21 mouse cellular contexts compared by ENCODE assay signal in genomic region chr3:27670416-27670815, GRCm38 (mm10). TPM values are rescaled to one million over a fixed set of nuclear protein-coding genes. Genes with fewer than 3 reads are reported as not detected.
DNase-seq lines count a peak whose midpoint lies in the region; ATAC-seq and TF ChIP-seq lines count a peak whose summit lies in the region.
"Had no signal": no experiment of that assay in that cellular context is flagged by ENCODE, and none has a peak within 500 bp of the region (broad histone marks: within the 10 kb centered on the region; RNA-seq: fewer than 3 reads in every experiment).

No protein-coding gene starts in this region.

- H3K4me1 ChIP-seq in heart, embryonic 10.5 days = peaks cover 85% of the 10 kb centered on the region
- H3K4me1 ChIP-seq in lung, embryonic 14.5 days (ENCODE audit: insufficient read depth) = peaks cover 10% of the 10 kb centered on the region
- peaks cover 4% of the 10 kb centered on the region; the same call in 1 of the 2 replicates for H3K4me1 ChIP-seq in embryonic facial prominence, embryonic 11.5 days (ENCODE audit: control insufficient read depth, insufficient read depth, low read length)
- peaks cover 42% of the 10 kb centered on the region for H3K4me1 ChIP-seq in limb, embryonic 10.5 days
- H3K4me1 ChIP-seq: megakaryocyte, embryonic 14.5 days had no signal

- DNase-seq in heart, embryonic 10.5 days (ENCODE audit: low spot score) = no peak
- no peak for DNase-seq in heart, postnatal 14 days
- no peak for DNase-seq in lung, embryonic 14.5 days
- DNase-seq in lung, postnatal 36 days = no peak
- DNase-seq in embryonic facial prominence, embryonic 11.5 days (ENCODE audit: low spot score) = peak; percentile 80
- DNase-seq in limb, embryonic 10.5 days (ENCODE audit: low spot score) = peak; percentile 39
- no peak for DNase-seq in adrenal gland, postnatal 10 days
- no peak for DNase-seq in ovary, postnatal 10 days (ENCODE audit: low spot score)
- DNase-seq: cerebellum, adult 9-10 months; gastrocnemius, postnatal 25 days; liver, embryonic 13.5 days; right cerebral cortex, postnatal 14 days; thymus, postnatal 25 days had no signal

- no peak overlapping the region for H3K9ac ChIP-seq in lung, embryonic 14.5 days
- no peak overlapping the region for H3K9ac ChIP-seq in embryonic facial prominence, embryonic 11.5 days (replicated peaks; ENCODE audit: low read length)
- H3K9ac ChIP-seq: hindbrain, embryonic 13.5 days; limb, embryonic 12.5 days; liver, embryonic 13.5 days; neural tube, embryonic 12.5 days had no signal

- no peak for TF ChIP-seq CTCF in lung, embryonic 14.5 days (IDR thresholded peaks at IDR 0.05; ENCODE audit: low read depth)

- H3K4me3 ChIP-seq in heart, embryonic 10.5 days = 0 out of 2 replicates have a peak overlapping the region, but pooled peaks have one; percentile 3
- no peak overlapping the region for H3K4me3 ChIP-seq in lung, embryonic 14.5 days (ENCODE audit: low read depth, low read length)
- no peak overlapping the region for H3K4me3 ChIP-seq in embryonic facial prominence, embryonic 11.5 days (ENCODE audit: low read depth, low read length)
- no peak overlapping the region for H3K4me3 ChIP-seq in limb, embryonic 10.5 days
- H3K4me3 ChIP-seq: forebrain, embryonic 10.5 days; hindbrain, embryonic 13.5 days; left cerebral cortex, adult 2 months; limb, embryonic 12.5 days; liver, embryonic 13.5 days; megakaryocyte, embryonic 14.5 days; neural tube, embryonic 12.5 days had no signal

- H3K36me3 ChIP-seq in heart, embryonic 10.5 days = no peaks in the 10 kb centered on the region
- no peaks in the 10 kb centered on the region for H3K36me3 ChIP-seq in lung, embryonic 14.5 days (ENCODE audit: insufficient read depth)
- no peaks in the 10 kb centered on the region for H3K36me3 ChIP-seq in embryonic facial prominence, embryonic 11.5 days (replicated peaks; ENCODE audit: control insufficient read depth, insufficient read depth, low read depth, low read length)
- H3K36me3 ChIP-seq in limb, embryonic 10.5 days = no peaks in the 10 kb centered on the region
- H3K36me3 ChIP-seq: forebrain, embryonic 10.5 days; hindbrain, embryonic 13.5 days; limb, embryonic 12.5 days; liver, embryonic 13.5 days; neural tube, embryonic 12.5 days had no signal

- no peak for ATAC-seq in lung, embryonic 14.5 days (ENCODE audit: insufficient read depth)
- ATAC-seq in embryonic facial prominence, embryonic 11.5 days (replicated peaks; ENCODE audit: insufficient number of reproducible peaks, low FRiP score, low TSS enrichment, low read depth) = no peak
- ATAC-seq: intestine, embryonic 16.5 days had no signal

- H3K27me3 ChIP-seq in heart, embryonic 10.5 days (ENCODE audit: insufficient read depth, poor library complexity, severe bottlenecking) = no peaks in the 10 kb centered on the region
- no peaks in the 10 kb centered on the region for H3K27me3 ChIP-seq in lung, embryonic 14.5 days (ENCODE audit: insufficient read depth, low read length)
- no peaks in the 10 kb centered on the region for H3K27me3 ChIP-seq in embryonic facial prominence, embryonic 11.5 days (ENCODE audit: control insufficient read depth, insufficient read depth, low read length)
- H3K27me3 ChIP-seq in limb, embryonic 10.5 days (ENCODE audit: low read depth, poor library complexity, severe bottlenecking) = no peaks in the 10 kb centered on the region
- H3K27me3 ChIP-seq: hindbrain, embryonic 13.5 days; limb, embryonic 12.5 days; liver, embryonic 13.5 days; megakaryocyte, embryonic 14.5 days; neural tube, embryonic 12.5 days had no signal

- peak overlapping the region; percentile 78 for H3K27ac ChIP-seq in heart, embryonic 10.5 days
- peak overlapping the region; percentile 21; the same call in 1 of the 2 replicates for H3K27ac ChIP-seq in lung, embryonic 14.5 days (ENCODE audit: low read depth)
- H3K27ac ChIP-seq in embryonic facial prominence, embryonic 11.5 days (replicated peaks; ENCODE audit: low read depth, low read length) = no peak overlapping the region
- H3K27ac ChIP-seq in limb, embryonic 10.5 days = no peak overlapping the region
- H3K27ac ChIP-seq: forebrain, embryonic 10.5 days; hindbrain, embryonic 13.5 days; kidney, postnatal 0 days; left cerebral cortex, adult 2 months; limb, embryonic 12.5 days; liver, embryonic 13.5 days; neural tube, embryonic 12.5 days had no signal

- WGBS in heart, embryonic 10.5 days = 38% methylated on average over 12 of the region's 12 CpGs
- 51% methylated on average over 12 of the region's 12 CpGs for WGBS in lung, embryonic 14.5 days
- 38% methylated on average over 12 of the region's 12 CpGs for WGBS in embryonic facial prominence, embryonic 11.5 days
- 43% methylated on average over 12 of the region's 12 CpGs for whole genome bisulfite sequencing in limb, embryonic 10.5 days

- H3K4me2 ChIP-seq in lung, embryonic 14.5 days = no peak overlapping the region
- no peak overlapping the region for H3K4me2 ChIP-seq in embryonic facial prominence, embryonic 11.5 days (ENCODE audit: low read depth, low read length)
- H3K4me2 ChIP-seq: hindbrain, embryonic 13.5 days; limb, embryonic 12.5 days; liver, embryonic 13.5 days; neural tube, embryonic 12.5 days had no signal

- intact Hi-C loops in heart, postnatal 14 days (cut with DNase I) = loop anchor here (5.0 kb wide), 1 partner anchor 37 kb away; no protein-coding TSS in a partner anchor

- H3K9me3 ChIP-seq in heart, embryonic 10.5 days = no peaks in the 10 kb centered on the region
- no peaks in the 10 kb centered on the region for H3K9me3 ChIP-seq in lung, embryonic 14.5 days (ENCODE audit: low read depth, low read length)
- H3K9me3 ChIP-seq in embryonic facial prominence, embryonic 11.5 days (replicated peaks; ENCODE audit: control insufficient read depth, low read length) = no peaks in the 10 kb centered on the region
- no peaks in the 10 kb centered on the region for H3K9me3 ChIP-seq in limb, embryonic 10.5 days (replicated peaks)
- H3K9me3 ChIP-seq: forebrain, embryonic 10.5 days; hindbrain, embryonic 13.5 days; limb, embryonic 12.5 days; liver, embryonic 13.5 days; megakaryocyte, embryonic 14.5 days; neural tube, embryonic 12.5 days had no signal

RNA-seq across cellular contexts. Expression of gene Fndc3b, which starts 40.7 kb away (rescaled TPM):
- polyA plus RNA-seq in heart, embryonic 10.5 days (2016; fragmentation: Nextera tagmentation; extraction: Ambion mirVana) = 21.9 and 26.0 TPM in 2 replicates
- total RNA-seq in heart, postnatal 14 days (2021) = 10 to 100 TPM; 73.2 to 79.0 TPM
- polyA plus RNA-seq in lung, embryonic 14.5 days (2014; fragmentation: Nextera tagmentation; extraction: Ambion mirVana) = 35.7 and 37.1 TPM in 2 replicates
- 10.5 and 12.7 TPM in 2 replicates for polyA plus RNA-seq in embryonic facial prominence, embryonic 11.5 days (2014; fragmentation: Nextera tagmentation; extraction: Ambion mirVana)
- 8.5 and 9.7 TPM in 2 replicates for polyA plus RNA-seq in limb, embryonic 10.5 days (2016; fragmentation: Nextera tagmentation; extraction: Ambion mirVana)
- total RNA-seq in adrenal gland, postnatal 10 days (2021) = 10 to 100 TPM; 80.0 to 81.2 TPM

Comparison
In these comparisons a context has a peak if more than half of its experiments do, and no peak if none do; other contexts are left out.
1. DNase-seq: peak in embryonic facial prominence, embryonic 11.5 days (single experiment) and limb, embryonic 10.5 days (single experiment); none in heart, embryonic 10.5 days (single experiment), heart, postnatal 14 days (0 of 2), lung, embryonic 14.5 days (single experiment), lung, postnatal 36 days (single experiment), adrenal gland, postnatal 10 days (single experiment) and ovary, postnatal 10 days (single experiment).
2. H3K27ac ChIP-seq: peak in heart, embryonic 10.5 days (single experiment) and lung, embryonic 14.5 days (single experiment); none in embryonic facial prominence, embryonic 11.5 days (single experiment) and limb, embryonic 10.5 days (single experiment).